ENCODE assay signal across 21 mouse cellular contexts in the genomic region with DNA sequence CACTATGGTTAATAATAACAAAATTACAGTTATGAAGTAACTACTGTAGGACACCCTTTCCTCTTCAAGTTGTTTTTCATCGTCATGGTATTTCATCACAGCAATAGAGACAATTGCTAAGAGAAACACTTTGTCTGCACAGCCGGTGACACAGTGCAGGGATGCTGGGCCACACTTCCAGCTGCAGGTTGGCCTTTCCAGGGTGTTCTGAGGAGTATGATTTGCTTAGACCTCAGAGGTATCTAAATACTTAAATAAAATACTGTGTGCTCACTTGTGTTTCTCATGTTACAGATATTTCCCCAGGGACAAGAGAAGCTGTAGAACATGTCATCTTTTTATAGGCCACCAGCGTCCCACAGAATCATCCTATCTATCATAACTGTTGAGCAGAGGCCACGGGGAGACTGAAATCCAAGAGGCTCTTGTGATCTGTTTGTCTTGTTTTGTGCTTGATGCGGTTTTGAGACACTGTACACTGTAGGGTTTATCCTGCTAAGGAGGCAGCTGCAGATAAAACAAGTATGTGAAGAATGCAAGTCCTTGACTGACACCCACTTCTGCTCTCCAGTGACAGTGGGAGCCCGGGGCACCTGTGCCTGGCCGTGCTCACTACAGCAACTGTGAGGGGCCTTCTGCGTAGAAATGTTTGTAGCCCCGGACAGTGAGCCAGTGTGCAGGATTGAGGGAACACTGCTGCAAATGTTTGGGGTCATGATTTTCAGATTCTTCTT. TPM values are rescaled to one million over a fixed set of nuclear protein-coding genes. Genes with fewer than 3 reads are reported as not detected.
DNase-seq lines count a peak whose midpoint lies in the region; ATAC-seq and TF ChIP-seq lines count a peak whose summit lies in the region.
"Had no signal": no experiment of that assay in that cellular context is flagged by ENCODE, and none has a peak within 500 bp of the region (broad histone marks: within the 10 kb centered on the region; RNA-seq: fewer than 3 reads in every experiment).

No protein-coding gene starts in this region.

- 0 out of 2 replicates have a peak, but pooled peaks cover 3% of the 10 kb centered on the region for H3K4me1 ChIP-seq in kidney, embryonic 15.5 days
- no peaks in the 10 kb centered on the region for H3K4me1 ChIP-seq in lung, adult 2 months (ENCODE audit: control insufficient read depth, insufficient read depth, low read length)
- H3K4me1 ChIP-seq: liver, embryonic 13.5 days had no signal

- TF ChIP-seq CTCF in lung, adult 2 months (IDR thresholded peaks at IDR 0.05; ENCODE audit: insufficient read depth, low read length): no peak

- TF ChIP-seq POLR2A in lung, adult 2 months (IDR thresholded peaks at IDR 0.05; ENCODE audit: borderline replicate concordance, extremely low read depth, low read depth, low read length): no peak
- TF ChIP-seq POLR2A in myocyte (IDR thresholded peaks at IDR 0.05; ENCODE audit: insufficient read length, low read depth): no peak

- no peaks in the 10 kb centered on the region for H3K9me3 ChIP-seq in kidney, embryonic 15.5 days (replicated peaks)
- H3K9me3 ChIP-seq: liver, embryonic 13.5 days had no signal

- DNase-seq in kidney, postnatal 10 days: no peak
- DNase-seq in lung, postnatal 10 days: peak; percentile 0
- no peak for DNase-seq in lung, adult 2 months
- no peak for DNase-seq in embryo, embryonic 9.5 days (ENCODE audit: extremely low spot score)
- DNase-seq: adrenal gland, postnatal 14 days; cerebellum, adult 2 months; heart, postnatal 4 days; kidney, adult 8-10 months; liver, embryonic 13.5 days; retina, postnatal 1 day had no signal

- no peak overlapping the region for H3K9ac ChIP-seq in kidney, embryonic 15.5 days
- H3K9ac ChIP-seq: liver, embryonic 13.5 days had no signal

- no peak overlapping the region for H3K4me2 ChIP-seq in kidney, embryonic 15.5 days
- peak overlapping the region; percentile 60 for H3K4me2 ChIP-seq in myocyte (ENCODE audit: low read depth)

- no peaks in the 10 kb centered on the region for H3K79me2 ChIP-seq in myocyte (ENCODE audit: control insufficient read depth, insufficient read depth)

- H3K36me3 ChIP-seq in kidney, embryonic 15.5 days: no peaks in the 10 kb centered on the region
- no peaks in the 10 kb centered on the region for H3K36me3 ChIP-seq in myocyte (ENCODE audit: control insufficient read depth, insufficient read depth)
- H3K36me3 ChIP-seq: liver, embryonic 13.5 days had no signal

- WGBS in kidney, embryonic 15.5 days: 71% methylated on average over 9 of the region's 9 CpGs
- WGBS in lung, adult 2 months: 52% methylated on average over 9 of the region's 9 CpGs

- H3K27ac ChIP-seq in kidney, embryonic 15.5 days: no peak overlapping the region
- H3K27ac ChIP-seq: hindbrain, postnatal 0 days; liver, embryonic 13.5 days had no signal

- H3K4me3 ChIP-seq in kidney, embryonic 15.5 days (replicated peaks): no peak overlapping the region
- H3K4me3 ChIP-seq in lung, adult 2 months (replicated peaks; ENCODE audit: extremely low read depth, low read depth, low read length): no peak overlapping the region
- H3K4me3 ChIP-seq in myocyte: no peak overlapping the region

- no peak overlapping the region for H3ac ChIP-seq in myocyte (ENCODE audit: control insufficient read depth, insufficient read length)

- no peaks in the 10 kb centered on the region for H3K27me3 ChIP-seq in kidney, embryonic 15.5 days
- H3K27me3 ChIP-seq in myocyte (ENCODE audit: control insufficient read depth, insufficient read depth, insufficient read length): no peaks in the 10 kb centered on the region
- H3K27me3 ChIP-seq: CH12.LX; liver, embryonic 13.5 days had no signal

- 0 out of 2 replicates have a peak, but pooled peaks have one; percentile 26 for ATAC-seq in kidney, embryonic 15.5 days (replicated peaks; ENCODE audit: low FRiP score)
- peak; percentile 22; the same call in 1 of the 2 replicates for ATAC-seq in granulocyte monocyte progenitor cell, adult 5-6 weeks (replicated peaks; ENCODE audit: poor library complexity, severe bottlenecking)
- ATAC-seq: hindbrain, postnatal 0 days had no signal

TF ChIP-seq in myocyte, 11 proteins besides CTCF, POLR2A, EP300 and RAD21:
- peak; percentile 93 for TF ChIP-seq TCF3 (IDR thresholded peaks at IDR 0.05; ENCODE audit: insufficient read length, low read depth)
- TF ChIP-seq TCF12 (IDR thresholded peaks at IDR 0.05; ENCODE audit: insufficient read depth, poor library complexity, severe bottlenecking): peak; percentile 99
- peak; percentile 97 to 100 (median 99) for TF ChIP-seq MYOD1 (IDR thresholded peaks at IDR 0.05; ENCODE audit: control insufficient read depth in 1 of 3, insufficient read length in 2 of 3, low read depth in 2 of 3)
- peak; percentile 93 to 99 (median 98) for TF ChIP-seq MYOG (IDR thresholded peaks at IDR 0.05; ENCODE audit: control insufficient read depth in 1 of 3, insufficient read depth in 1 of 3, insufficient read length in 2 of 3, low read depth in 2 of 3)
- no peak for TF ChIP-seq SRF (IDR thresholded peaks at IDR 0.05; ENCODE audit: control insufficient read depth, insufficient read length, low read depth)
TF ChIP-seq in myocyte: peak in this region for 4.

RNA-seq across cellular contexts. Expression of gene Smlr1, which starts 2.4 kb away (rescaled TPM):
- polyA plus RNA-seq in kidney, embryonic 15.5 days (2015; fragmentation: Nextera tagmentation; extraction: Ambion mirVana): 0.22 and 0.93 TPM in 2 replicates
- not detected in 2 replicates for polyA plus RNA-seq in lung, adult 2 months (2012; rRNA removed)
- total RNA-seq in granulocyte monocyte progenitor cell, adult 5-6 weeks (2014; fragmentation: Nextera tagmentation): not detected in 2 replicates
- not detected in 2 replicates for total RNA-seq in granulocyte monocyte progenitor cell, adult 5-6 weeks (2017)
- 0.05 TPM for polyA plus RNA-seq in myocyte (2012; fragmentation: generic; extraction: Trizol)
- total RNA-seq: CH12.LX; gastrocnemius, adult 8-10 months; heart, postnatal 4 days; hindbrain, postnatal 0 days; layer of hippocampus, adult 18-20 months; megakaryocyte-erythroid progenitor cell, adult 5-6 weeks; monocyte, adult 5-6 weeks had no signal
- polyA plus RNA-seq: cerebellum, adult 2 months; hindbrain, postnatal 0 days; neural tube, embryonic 14.5 days; stomach, embryonic 14.5 days had no signal
